Mouse (Mus musculus): ENCODE results near the gene Hsf2.
A peak's percentile ranks its signal among the peaks of the same experiment; 100 is the strongest.

DNA sequence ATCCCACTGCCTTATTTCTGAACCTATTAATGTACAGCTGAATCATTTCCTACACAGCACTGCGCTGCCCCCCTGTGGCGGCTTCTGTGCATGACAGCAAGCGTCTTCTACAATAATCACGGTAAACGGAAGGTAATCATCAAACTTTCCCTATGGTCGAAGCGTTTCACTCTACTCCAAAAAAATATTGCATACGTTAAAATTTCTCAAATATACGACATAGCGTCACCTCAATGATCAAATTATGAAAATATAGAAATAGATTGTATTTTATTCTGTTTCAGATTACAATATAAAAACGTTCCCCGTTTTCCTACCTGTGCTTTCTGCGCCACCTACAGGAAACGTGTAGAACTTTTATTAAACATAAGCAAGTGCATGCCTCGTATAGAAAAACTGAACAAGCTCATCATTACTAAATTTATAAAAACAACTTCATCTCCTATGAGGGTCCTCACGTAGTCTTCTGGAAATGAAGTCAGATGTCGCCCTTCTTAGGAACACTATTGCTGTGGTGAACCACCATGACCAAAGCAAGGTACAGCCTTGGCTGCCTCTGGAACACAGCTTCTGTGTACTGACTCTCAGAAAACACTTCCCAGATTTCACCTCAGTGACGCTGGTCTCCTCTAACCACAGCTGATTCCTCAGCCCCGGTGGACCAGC, 38.0 kb upstream of the Hsf2 start:
- TF ChIP-seq POLR2A (IDR thresholded peaks at IDR 0.05; ENCODE audit: borderline replicate concordance, extremely low read depth, insufficient read depth, insufficient read length, poor library complexity, severe bottlenecking), result no peak
- TF ChIP-seq CTCF (IDR thresholded peaks at IDR 0.05; ENCODE audit: borderline replicate concordance, extremely low read depth, insufficient read depth, insufficient read length), result peak; percentile 86
